Mouse (Mus musculus) lung, adult 18-20 months (tissue): ENCODE measurements around the gene Tnp1.
A peak's percentile ranks its signal among the peaks of the same experiment; 100 is the strongest.

ENCODE experiments used
- DNase-seq, 2 experiments: peaks; one replicate each; pipeline ENCODE4 v3.0.0; 2022; ENCODE audit warnings: mixed read lengths in 2 of 2

Gene Tnp1

DNA sequence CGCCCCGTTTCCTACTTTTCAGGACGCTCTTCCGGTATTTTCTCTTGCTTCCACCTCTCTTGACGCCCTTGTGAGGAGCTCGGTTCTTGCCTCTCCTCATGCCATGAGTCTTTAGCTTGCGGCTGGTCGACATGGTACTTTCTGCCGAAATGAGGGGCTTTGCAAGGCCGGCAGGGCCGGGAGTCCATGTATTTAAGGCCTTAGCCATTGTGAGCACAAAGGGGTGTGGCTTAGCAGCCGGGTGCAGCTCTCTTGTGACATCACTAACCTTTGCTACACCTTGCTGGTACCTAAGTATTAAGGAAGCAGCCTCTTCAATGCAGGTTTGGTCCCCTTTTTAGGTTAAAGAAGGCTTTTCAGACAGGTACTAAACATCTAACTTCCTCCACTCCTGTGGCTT, at the start of gene Tnp1:
Gene Tnp1, minus strand, starts transcription at position 179 of the 400 bp plus-strand sequence.
- DNase-seq: no peak

DNA sequence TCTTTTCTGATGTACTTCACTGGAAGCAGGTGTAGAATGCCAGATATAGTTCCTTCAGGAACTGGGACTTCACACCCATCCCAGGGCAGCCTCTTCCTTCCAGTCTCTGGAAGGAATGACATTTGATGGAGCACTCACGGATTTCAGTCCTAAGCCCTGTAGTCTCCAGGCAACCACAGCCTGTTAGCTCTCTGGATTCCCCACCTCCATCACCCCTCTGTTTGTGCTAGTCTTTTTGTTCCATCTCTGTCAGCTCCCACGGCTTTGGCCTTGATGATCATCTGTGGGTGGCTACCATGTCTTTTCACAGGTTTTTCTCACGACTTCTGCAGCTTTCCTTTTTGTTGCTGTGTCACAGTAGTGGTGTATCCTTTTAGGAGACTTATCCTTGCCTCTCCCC, 48.6 kb upstream of the Tnp1 start:
- DNase-seq: no peak

DNA sequence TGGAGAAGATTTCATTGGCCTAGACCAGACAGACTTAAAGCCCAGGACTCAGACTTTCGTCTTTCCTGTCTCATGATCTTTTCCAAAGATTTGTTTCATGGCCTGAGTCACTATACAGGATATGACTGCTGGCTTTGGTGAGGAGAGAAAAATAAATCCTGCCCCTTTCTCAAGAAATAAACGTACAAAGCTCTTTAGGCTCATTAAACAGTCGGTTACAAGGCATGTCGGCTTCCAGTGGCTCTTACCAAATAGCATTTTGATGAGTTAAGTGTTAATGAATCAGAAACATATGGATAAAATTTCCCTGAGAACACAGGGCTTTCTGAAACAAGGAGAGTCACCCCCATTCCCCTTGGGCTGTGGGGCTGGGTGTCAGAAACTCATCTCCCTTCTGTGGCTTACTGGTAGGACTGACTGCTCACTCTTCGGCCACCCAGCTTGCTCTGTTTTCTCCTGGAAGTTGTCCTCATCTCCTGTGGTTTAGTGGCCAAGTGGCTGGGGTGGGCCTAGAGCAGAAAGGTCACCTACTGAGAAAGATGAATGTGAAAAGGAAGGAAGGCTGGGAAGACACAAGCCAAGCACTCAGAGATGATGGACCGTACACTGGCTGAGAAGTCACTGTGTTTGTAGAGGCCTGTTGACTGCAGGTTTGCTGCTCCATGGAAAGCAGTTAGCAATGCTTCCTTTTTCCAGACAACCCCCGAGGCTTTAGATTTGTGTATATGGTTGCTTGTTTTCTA, 46.0 kb upstream of the Tnp1 start:
- no peak for DNase-seq

DNA sequence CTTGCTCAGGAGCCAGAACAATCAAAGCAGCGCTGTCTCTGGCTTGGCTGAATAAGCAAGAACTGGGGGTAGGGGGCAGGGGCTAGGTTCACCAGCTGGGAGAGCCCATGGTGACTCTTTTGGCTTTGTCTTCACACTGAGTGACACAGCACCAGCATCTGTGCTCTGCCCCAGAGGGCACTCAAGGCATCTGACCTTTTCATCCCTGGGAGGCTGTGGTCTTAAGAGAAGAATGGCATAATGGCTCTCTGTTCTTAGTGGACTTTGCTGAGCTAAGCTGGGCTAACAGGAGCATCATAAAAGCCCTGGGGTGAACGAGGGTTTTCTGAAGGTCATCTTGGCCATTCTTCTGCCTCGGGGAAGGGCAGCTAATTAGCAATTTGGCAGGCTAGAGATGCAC, 44.6 kb upstream of the Tnp1 start:
- DNase-seq: no peak

DNA sequence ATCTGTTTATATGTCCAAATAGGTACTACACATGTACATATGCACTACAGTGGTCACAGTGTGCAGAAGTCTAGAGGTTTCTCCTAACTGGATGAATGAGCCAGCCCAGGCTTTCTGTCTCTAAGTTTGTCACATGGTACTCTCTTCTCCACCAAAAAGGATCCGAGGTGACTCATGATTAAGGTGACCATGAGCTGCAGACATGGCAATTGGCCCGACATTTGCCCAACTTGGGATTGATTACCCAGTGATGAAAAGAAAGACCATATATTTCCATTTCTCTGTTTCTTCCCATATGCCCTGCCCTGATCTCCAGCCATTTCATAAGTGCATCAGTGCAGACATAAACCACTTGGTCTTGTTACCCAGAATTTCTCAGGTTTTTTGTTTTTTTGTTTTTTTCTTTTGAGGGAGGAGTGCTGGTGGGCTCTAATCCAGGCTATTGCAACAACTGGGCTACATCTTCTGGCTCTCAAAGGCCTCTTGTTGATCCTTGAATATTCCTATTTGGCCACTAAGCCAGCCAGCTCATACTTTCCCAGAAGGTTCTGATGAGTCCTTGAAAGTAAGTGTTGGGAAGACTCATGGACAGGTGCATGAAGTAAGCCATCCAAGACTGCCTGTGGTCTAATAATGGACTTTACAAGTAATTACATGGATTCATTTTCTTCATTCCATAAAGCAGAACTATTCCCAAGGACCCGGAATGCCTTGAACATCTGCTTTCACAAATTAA, 40.7 kb upstream of the Tnp1 start:
- no peak for DNase-seq

DNA sequence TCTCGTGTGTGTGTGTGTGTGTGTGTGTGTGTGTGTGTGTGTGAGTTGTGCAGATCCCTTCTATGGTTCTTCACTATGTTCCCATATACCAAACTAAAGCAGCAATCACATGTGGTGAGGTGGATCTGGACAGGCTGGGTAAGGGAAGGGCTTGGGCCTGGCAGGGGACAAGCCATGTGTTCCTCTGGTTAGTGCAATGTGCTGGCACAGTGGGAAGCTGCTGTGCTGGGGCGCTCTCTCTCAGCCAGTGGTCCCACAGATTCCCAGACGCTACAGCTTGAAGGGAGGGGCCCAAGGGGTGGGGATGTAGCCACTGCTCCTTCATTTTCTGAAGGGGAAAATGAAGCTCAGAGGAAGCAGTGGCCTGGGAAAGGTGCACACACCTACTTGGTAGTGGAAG, 40.1 kb upstream of the Tnp1 start:
- no peak for DNase-seq

DNA sequence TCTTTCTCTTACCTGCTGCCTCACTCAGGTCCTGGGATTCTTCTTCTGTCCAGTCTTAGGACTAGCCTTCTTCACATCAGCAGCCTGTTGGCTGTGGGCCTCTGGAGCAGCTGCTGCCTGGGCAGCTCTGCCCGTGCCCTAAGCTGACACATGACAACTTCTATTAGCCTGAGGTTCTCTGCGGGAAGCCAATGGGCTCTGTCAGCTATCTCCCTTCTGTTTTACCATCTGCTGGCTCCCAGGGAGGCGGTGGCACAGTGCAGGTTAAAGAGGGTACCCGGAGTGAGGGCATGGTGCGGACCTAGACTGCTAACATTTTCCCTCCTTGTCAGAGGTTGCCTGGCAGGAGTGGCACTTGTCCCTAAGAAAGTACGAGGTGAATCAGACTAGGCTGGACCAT, 39.5 kb upstream of the Tnp1 start:
- DNase-seq: no peak

DNA sequence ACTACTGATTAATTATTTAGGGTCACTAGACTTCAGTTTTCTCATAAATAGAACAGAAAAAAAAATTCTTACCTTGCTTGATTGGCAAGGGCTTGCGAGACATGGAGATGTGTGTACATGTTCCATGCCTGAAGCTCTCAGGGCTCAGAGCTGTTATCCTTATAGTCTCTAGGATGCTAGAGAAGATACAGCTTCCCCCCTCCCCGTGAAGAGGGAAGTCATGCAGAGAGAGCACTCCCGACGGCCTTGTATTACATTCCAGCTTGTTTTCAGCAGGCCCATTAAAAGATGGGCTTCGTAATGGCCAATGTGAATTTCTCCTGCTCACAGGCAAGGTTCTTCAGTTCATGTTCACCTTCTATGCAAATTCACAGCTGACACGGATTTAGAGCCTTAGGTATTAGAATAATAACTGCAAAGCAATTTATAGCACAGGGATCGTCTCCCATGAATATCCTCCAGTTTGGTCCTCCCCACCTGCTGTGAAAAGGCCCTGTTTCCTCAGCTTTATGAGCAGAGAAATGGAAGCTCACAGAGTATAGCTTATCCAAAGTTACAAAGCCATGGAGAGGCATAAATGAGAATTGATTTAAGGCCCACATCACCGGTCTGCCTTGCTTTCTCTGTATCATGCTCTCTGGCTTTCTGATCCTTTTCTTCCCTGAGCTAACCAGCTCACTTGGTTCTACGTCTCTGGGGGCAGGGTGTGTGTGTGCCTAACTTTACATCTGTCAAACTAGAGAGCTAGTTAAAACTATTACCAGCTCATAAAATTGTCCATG, 38.0 kb upstream of the Tnp1 start:
- DNase-seq: no peak

DNA sequence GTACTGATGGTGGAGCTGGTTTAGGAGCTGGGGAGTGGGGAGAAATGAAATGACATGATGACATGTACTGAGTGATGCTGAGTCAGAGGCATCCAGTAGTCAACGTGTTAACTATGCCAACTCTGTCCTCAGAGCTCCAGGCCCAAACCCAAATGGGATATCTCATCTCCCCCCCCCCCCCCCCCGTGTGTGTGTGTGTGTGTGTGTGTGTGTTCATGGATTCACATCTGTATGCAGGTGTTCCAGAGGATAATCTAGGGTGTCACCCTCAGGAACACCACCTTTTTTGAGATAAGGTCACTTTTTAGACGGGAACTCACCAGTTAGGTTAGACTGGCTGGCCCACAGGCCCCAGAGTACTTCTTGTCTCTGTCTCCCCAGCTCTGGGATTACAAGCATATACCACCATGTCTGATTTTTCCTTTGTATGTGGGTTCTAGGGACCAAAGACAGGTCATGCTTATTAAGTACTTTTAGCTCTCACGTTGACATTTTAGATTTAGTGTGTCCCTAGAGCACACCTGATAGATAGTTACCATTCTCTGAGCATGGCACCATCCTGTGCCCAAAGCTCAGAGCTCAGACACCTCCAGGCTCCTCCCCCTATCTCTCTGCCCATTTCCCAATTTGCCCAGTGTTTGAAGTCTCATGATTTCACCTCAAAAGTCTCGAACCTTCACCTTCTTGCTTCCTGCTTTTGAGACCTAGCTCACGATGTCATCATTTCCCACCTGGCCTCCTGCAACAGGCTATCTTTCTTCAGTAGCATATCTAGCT, 31.4 kb upstream of the Tnp1 start:
- DNase-seq: no peak

DNA sequence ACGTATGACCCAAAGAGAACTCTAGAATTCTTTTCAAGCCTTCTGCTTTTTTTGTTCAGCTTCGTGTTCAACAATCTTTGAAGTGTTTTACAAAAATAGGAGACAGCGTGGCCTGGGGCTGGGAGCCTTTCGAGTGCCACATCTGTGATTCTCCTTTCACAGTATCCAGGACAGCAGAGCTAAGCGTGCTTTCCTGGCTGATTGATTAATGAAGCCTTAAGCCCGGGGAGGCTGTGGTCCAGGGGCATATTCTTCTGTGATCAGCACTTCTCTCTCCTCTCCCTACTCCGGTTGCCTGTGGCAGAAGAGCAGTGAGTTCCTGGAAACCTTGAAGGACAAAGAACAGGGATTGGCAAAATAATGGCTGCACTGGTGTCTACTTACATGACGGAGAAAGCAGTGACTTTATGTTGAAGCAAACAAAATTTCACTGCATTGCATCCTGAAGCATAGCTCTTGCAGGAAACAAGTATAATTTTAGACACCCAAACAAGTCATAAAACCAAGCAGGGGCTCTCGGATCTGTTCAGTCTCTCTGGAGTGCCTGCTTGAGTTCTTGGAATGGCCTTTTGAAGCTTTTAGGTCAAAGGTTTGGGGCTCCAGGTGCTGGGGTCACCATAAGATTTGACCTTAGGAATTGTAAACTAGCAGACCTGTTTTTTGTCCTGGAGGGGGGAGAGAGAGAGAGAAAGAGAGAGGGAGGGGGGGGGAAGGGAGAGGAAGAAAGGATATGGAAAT, 30.4 kb upstream of the Tnp1 start:
- no peak for DNase-seq

DNA sequence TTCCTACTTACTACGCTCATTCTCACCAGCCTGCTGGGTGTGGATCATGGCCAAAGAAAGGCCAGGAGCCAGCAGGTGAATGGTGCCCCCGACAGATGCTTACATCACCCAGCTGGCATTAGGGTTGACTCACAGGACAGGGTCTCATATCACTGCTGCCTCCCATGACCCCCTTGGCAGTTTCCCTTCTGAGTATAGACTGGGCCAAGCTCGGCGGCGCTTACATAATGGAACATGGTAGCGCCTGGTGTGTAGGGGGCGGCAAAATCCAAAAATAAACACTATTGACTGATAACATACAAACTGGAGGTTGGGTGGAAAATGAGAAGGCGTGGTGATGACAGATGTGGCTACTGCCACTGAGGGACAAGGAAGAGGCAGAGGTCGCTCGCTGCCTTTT, 28.0 kb upstream of the Tnp1 start:
- DNase-seq: no peak

DNA sequence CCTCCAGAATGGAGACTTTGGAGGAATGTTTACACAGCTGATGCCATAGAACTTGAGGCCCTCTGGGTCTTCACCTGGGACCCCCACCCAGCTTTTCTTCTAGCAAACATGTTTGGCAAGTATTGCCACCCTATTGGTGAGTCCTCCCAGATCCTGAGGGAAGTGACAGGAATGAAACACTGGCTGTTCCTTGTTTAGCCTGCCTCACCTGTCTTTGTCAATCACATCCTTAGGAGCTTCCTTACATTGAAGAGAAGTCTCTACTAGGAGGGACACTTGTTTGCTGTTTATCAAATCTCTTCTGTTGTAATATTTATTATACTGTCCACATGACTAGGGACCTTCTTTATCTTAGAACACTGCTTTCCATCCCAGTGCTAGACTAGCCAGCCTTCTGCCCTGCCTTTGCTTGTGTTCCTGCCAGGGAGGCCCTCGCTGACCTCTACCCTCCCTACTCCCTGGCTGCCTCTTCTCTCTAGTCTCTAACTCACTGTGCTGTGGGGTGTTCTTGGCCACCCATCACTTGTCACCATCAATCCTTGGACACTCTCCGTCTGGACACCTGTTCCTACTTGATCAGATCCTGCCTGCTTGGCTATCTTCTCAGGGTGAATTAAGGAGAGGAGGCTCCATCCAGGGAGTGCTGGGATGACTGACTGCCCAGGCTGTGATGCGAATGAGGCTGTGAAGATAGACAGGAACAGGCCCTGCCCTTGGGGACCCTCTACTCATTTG, 25.1 kb upstream of the Tnp1 start:
- DNase-seq: no peak

DNA sequence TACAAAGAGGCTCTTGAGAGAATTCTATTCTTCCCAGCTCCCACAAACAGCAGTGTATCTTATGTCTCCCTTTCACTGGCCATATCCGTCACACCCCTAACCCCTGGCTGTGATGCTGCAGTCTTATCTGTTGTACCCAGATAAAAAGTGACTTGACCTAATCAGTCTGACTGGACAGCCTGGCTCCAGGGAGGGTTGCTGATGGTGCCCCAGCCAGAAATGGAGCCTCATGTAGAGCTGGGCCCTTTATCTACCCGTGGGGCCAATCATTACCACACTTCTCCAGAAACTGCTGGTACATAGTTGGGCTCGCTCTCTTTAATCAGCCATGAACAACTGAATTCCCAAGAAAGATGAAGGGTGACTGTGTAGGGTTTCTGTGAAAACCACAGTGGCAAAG, 22.8 kb upstream of the Tnp1 start:
- DNase-seq: no peak

DNA sequence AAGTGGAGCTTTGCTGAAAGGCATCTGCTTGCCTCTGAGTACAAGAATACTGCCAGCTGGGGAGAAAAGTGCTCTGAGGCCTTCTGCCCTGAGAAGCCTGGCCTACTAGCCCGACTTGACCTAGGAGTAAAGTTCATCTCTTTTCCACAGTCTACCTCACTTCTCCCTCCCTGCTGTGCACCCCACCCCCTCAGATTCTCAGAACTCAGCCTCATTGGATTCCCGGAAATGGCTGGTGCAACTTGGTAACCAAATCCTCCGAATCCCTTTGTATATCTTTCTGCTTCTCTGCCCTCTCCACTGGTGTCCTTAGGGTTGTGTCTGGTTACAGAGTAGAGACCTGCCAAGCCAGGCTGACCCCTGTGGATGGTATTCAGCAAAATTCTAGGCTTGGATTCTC, 20.8 kb upstream of the Tnp1 start:
- no peak for DNase-seq

DNA sequence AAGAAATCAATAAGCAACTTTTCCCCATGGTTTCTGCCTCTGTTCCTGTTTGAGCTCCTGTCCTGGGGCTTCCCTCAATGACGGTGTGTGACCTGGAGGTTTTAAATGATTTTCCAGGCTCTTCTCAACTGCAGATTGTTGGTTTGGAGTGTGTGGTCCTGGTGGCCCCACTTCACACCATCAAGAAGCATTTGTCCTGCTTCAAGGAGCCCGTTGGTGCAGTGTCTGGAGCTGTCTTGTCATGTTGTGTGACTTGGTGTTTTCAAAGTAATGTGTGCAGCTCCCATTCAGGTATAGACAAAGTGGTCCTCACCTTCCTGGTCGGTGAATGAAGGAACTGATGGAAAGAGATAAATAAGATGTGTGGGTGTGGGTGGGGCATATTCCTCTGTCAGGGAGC, 20.0 kb upstream of the Tnp1 start:
- no peak for DNase-seq

DNA sequence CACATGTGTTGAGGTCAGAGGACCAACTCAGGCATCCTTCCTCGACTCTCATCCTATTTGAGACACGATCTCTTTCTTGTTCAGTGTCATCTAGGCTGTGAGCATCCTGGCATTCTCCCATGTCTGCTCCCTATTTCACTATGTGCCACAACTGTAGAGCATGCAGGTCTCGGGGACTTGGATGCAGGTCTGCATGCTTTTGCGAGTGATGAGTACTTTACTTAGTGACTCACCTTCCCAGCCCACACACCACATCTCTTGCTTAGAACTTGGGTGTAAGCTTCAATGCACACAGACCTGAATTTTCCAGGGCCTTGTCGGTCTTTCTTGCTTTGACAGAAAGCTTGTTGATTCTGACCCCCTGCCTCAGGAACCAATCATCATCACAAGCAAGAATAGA, 16.8 kb upstream of the Tnp1 start:
- no peak for DNase-seq

DNA sequence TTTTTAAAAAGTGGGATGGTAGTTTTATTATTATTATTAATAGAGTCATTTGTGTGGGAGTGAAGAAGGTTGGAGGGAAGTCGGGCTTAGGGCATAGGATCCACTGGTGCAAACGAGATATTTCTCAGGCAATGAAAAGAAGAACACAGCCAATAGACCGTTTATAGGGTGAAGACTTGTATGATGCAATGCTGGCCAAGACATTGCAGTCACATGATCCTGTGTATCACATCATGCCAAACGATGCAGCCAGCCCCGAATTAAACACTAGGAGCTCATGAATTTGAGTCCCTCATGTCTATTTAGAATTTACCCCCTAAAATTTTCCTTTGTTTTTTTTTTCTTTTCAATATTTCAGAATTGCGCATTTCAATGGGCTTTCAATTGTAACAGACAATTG, 13.0 kb upstream of the Tnp1 start:
- no peak for DNase-seq

DNA sequence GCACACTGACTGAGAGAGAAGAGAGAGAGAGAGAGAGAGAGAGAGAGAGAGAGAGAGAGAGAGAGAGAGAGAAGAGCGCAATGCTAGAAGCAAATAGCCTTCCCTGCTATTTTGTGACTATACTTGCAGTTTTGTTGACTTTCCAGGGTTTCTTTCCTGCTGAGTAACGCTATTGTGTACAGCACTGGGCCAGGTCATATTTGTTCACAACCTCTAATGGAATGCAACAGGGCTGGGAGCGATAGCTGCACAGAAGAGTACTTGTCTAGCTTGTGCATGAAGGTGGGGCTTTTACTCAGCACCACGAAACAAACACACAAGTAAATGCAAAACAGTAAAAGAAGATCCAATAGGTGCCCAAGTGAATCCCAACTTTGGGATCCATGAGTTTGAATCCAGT, 11.7 kb upstream of the Tnp1 start:
- DNase-seq: peak; percentile 22 to 53

DNA sequence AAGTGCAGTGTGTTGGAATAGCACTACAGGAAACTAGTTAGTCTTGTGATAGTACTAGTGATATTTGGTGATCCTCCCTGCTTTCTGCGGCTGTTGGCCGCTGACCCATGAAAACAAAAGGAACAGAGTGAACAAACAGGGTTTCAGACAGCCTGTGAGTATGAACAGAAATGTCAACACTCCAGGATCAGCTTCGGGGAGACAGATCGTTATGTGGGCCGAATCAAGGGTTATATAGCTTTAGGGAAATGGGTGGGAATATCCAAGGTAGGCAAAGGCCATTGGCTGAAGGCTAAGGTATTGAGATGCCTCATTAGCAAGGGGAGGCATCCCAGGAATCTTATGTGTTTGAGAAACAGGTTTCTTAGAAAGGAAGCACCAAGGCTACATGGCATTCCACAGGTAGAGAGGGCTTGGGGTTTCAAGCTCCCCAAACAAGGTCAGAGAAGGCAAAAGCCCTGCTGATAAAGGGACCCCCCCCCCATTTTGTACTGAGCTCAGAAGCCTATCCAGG, 11.1 kb upstream of the Tnp1 start:
- peak in 1 of 2 experiments; percentile 5 for DNase-seq

DNA sequence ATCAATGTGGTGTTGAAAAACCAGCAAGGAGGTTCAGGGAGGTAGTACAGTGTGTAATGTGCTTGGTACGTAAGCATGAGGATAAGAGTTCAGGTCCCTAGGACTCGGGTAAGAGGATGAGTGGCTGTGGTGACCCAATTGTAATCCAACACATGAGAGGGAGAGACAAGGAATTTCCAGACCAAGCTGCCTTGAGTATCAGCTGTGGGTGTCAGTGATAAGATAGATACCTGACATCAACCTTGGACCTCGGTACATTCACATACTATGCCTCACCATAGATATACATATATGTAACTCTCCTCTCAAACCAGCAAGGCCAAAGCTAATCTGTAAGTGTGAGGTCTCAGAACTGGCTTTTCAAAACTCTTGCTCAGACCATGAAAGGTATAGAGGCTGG, 10.4 kb upstream of the Tnp1 start:
- no peak for DNase-seq

DNA sequence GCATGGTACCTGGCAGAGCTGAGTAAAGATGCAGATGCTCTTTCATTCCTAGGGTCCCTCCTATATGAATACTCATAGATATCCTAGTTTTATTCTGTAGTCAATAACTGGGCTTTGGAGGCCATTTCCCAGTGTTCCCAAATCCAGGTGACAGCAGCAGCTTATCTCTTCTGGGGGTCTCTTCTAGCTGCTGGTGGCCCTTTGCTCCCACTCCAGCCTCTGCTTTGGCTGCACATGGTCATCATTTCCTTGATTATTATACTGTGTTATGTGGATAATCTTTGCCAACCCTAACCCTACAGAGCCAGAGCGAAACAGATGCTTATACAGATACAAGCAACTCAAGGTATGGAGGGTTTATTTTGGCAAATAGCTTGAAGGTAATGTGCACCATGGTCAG, 8.9 kb downstream of the Tnp1 start:
- no peak for DNase-seq
